Mouse (Mus musculus): ENCODE measurements at regions not wholly inside any gene's neighbourhood (a gene's known extent, or its start where the extent isn't known, plus 50 kb on each side); places are given as distances from the start of the nearest gene placed in this dataset.

DNA sequence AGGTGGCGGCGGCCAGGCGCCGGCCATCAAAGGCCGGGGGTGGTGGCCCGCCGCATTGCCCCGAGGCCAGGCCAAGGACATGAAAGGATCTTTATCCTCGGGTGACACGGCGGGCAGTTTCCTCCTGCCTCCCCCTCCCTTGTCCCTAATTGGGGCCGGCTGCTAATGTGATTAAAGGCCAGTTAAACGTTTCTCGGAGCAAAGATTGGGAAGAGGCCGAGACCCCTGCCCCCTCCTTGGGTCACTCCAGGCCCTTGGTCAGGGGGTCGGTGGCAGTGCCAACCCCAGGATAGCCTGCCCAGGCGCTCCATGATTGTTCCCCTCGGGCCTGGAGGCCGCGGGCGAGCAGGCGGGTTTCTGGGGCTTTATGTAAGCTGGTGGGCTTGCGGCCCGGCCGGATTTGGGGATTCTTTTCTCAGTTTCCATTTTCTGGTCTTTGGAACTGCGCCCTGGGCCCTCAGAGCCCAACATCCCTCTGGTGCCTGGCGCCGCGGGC lies 90.7 kb upstream of the Dio3 start:
- H3K36me3 ChIP-seq (ENCODE audit: control insufficient read depth, insufficient read depth, low read length), result no peaks in the 10 kb centered on the region
- TF ChIP-seq POLR2A (IDR thresholded peaks at IDR 0.05; ENCODE audit: low read depth, low read length) (no peak), CTCF (IDR thresholded peaks at IDR 0.05; ENCODE audit: extremely low read depth, insufficient read depth, insufficient read length, insufficient replicate concordance) (no peak)
- H3K27me3 ChIP-seq (ENCODE audit: control insufficient read depth, insufficient read depth, low read length), result peaks cover 1% of the 10 kb centered on the region
- H3K4me1 ChIP-seq (ENCODE audit: control insufficient read depth, insufficient read depth, insufficient read length), result no peaks in the 10 kb centered on the region
- H3K4me3 ChIP-seq (ENCODE audit: extremely low read depth, insufficient read depth, insufficient read length), result no peak overlapping the region
- 5% methylated on average over 29 of the region's 29 CpGs for whole genome bisulfite sequencing
- H3K27ac ChIP-seq (ENCODE audit: insufficient read depth, low read length), result no peak overlapping the region
- no peak for DNase-seq (ENCODE audit: low read depth in 1 of 2, low spot score in 2 of 2)

DNA sequence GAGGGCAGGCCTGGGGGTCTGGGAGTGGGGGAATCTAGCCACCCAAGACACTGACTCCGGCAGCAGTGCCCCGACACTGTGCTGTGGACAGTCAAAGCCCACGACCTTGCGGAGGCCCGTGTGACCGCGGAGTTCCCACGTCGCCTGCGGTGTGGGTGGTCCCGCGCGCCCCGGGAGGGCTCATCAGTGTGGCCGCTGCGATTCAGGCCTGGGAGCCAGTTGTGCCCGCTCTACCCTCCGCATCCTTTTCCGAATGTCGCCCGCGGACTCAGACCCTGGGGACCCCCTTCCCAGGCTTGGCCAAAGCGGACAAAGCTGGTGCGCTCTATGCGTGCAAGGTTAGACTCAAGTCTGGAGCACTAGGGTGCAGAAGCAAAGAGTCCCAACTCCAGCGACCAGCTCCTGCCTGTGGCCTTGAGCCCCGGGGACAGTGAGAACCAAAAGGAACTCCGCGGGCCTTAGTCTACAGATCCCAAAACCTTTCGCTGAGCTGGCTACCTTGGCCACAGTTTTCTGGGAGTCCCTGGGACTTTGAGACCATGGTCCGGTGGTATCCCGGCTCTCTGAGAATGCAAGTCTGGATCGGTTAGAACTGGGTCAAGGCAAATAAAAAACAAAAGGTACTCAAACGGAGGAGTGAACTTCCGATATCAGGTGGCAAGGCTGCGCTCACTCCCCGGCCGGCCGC lies 90.1 kb upstream of the Dio3 start:
- Histone ChIP-seq H3K36me3 (ENCODE audit: control insufficient read depth, insufficient read depth, low read length) (no peaks in the 10 kb centered on the region), H3K27me3 (ENCODE audit: control insufficient read depth, insufficient read depth, low read length) (peaks cover 1% of the 10 kb centered on the region), H3K4me1 (ENCODE audit: control insufficient read depth, insufficient read depth, insufficient read length) (no peaks in the 10 kb centered on the region), H3K4me3 (ENCODE audit: extremely low read depth, insufficient read depth, insufficient read length) (no peak overlapping the region), H3K27ac (ENCODE audit: insufficient read depth, low read length) (no peak overlapping the region)
- 9% methylated on average over 39 of the region's 39 CpGs for WGBS
- TF ChIP-seq POLR2A (IDR thresholded peaks at IDR 0.05; ENCODE audit: low read depth, low read length) (no peak), CTCF (IDR thresholded peaks at IDR 0.05; ENCODE audit: extremely low read depth, insufficient read depth, insufficient read length, insufficient replicate concordance) (no peak)
- DNase-seq (ENCODE audit: low read depth in 1 of 2, low spot score in 2 of 2), result no peak

DNA sequence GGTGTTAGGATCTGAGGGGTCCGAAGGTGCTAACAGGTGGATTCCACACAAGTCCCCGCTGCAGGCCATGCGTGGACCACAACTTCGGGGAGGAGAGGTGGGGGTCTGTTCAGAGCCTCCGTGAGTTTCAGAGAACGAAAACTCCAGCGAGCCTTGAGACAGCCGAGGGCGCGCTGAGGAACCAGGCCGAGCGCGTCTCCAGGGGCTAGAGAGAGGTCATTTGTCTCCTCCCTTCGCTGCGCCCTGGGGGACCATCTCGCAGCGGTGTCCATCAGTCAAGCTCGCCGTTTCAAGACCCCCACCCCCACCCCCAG lies 89.6 kb upstream of the Dio3 start:
- no peak overlapping the region for H3K4me3 ChIP-seq (ENCODE audit: extremely low read depth, insufficient read depth, insufficient read length)
- H3K4me1 ChIP-seq (ENCODE audit: control insufficient read depth, insufficient read depth, insufficient read length), result no peaks in the 10 kb centered on the region
- whole genome bisulfite sequencing, result 7% methylated on average over 19 of the region's 19 CpGs
- H3K27me3 ChIP-seq (ENCODE audit: control insufficient read depth, insufficient read depth, low read length), result peaks cover 1% of the 10 kb centered on the region
- no peak for DNase-seq (ENCODE audit: low read depth in 1 of 2, low spot score in 2 of 2)
- no peak overlapping the region for H3K27ac ChIP-seq (ENCODE audit: insufficient read depth, low read length)
- no peaks in the 10 kb centered on the region for H3K36me3 ChIP-seq (ENCODE audit: control insufficient read depth, insufficient read depth, low read length)
- no peak for TF ChIP-seq CTCF (IDR thresholded peaks at IDR 0.05; ENCODE audit: extremely low read depth, insufficient read depth, insufficient read length, insufficient replicate concordance)
- TF ChIP-seq POLR2A (IDR thresholded peaks at IDR 0.05; ENCODE audit: low read depth, low read length), result no peak

DNA sequence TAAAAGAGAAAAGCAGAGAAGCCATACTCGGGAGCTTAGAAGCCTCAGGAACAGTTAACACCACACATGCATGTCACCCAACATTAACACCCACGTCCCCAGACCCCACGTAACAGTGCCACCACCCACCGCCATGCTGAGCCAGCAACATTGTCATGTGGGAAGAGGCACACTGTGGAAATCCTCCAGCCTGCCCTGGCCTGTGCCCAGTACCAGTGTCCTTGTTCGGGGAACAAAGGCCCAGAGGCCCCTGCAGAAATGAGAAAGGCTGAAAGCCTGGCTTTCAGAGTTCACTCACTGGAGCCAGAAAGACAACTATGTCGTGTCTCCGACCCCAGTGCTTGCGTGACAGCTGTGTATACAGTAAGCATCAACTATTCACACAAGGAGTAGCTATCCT lies 86.7 kb upstream of the Dio3 start:
- Histone ChIP-seq H3K27me3 (ENCODE audit: control insufficient read depth, insufficient read depth, low read length) (peaks cover 1% of the 10 kb centered on the region), H3K36me3 (ENCODE audit: control insufficient read depth, insufficient read depth, low read length) (no peaks in the 10 kb centered on the region), H3K4me1 (ENCODE audit: control insufficient read depth, insufficient read depth, insufficient read length) (no peaks in the 10 kb centered on the region), H3K4me3 (ENCODE audit: extremely low read depth, insufficient read depth, insufficient read length) (no peak overlapping the region), H3K27ac (ENCODE audit: insufficient read depth, low read length) (no peak overlapping the region)
- 73% methylated on average over 8 of the region's 8 CpGs for WGBS
- DNase-seq (ENCODE audit: low read depth in 1 of 2, low spot score in 2 of 2), result no peak
- TF ChIP-seq POLR2A (IDR thresholded peaks at IDR 0.05; ENCODE audit: low read depth, low read length) (no peak), CTCF (IDR thresholded peaks at IDR 0.05; ENCODE audit: extremely low read depth, insufficient read depth, insufficient read length, insufficient replicate concordance) (no peak)

DNA sequence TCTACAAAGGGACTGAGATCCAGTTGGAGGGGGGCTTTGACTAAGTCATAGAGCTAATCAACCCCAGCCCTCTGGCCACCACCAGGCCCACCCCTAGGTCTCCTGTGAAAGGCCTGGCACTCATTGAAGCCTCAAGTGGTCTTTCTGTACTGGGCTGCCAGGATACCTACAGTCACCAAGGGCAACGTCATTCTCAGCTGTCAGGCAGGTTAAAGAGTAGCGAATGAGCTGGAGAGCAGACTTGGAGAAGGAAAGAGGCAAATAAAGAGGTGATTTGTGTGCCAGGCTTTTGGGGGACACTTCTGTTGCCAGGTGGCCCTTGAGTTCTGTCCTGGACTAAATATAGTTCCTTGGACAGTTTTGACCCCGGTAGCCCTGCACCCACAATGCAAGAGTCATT lies 81.5 kb upstream of the Dio3 start:
- WGBS, result 94% methylated on average over 3 of the region's 3 CpGs
- TF ChIP-seq CTCF (IDR thresholded peaks at IDR 0.05; ENCODE audit: extremely low read depth, insufficient read depth, insufficient read length, insufficient replicate concordance) (no peak), POLR2A (IDR thresholded peaks at IDR 0.05; ENCODE audit: low read depth, low read length) (no peak)

DNA sequence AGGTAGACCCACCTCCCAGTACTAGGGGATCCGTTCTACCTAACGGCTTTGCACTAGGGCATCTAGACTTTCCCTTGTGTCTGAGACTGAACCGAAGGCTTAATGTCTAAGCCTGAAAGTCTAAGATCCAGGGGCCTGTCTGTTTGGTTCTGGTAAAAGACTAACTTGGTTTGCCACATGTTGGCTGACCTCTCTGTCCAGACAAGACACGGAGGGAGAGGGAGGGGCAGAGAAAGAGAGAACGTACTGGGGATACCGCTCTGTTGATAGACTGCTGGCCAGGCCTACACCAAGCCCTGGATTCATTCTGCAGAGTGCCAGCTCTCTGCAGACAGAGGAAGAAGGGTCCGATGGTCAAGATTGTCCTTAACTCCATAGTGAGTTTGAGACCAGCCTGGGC lies 78.4 kb upstream of the Dio3 start:
- TF ChIP-seq POLR2A (IDR thresholded peaks at IDR 0.05; ENCODE audit: low read depth, low read length) (no peak), CTCF (IDR thresholded peaks at IDR 0.05; ENCODE audit: extremely low read depth, insufficient read depth, insufficient read length, insufficient replicate concordance) (no peak)
- Histone ChIP-seq H3K27me3 (ENCODE audit: control insufficient read depth, insufficient read depth, low read length) (no peaks in the 10 kb centered on the region), H3K36me3 (ENCODE audit: control insufficient read depth, insufficient read depth, low read length) (no peaks in the 10 kb centered on the region), H3K4me3 (ENCODE audit: extremely low read depth, insufficient read depth, insufficient read length) (no peak overlapping the region), H3K27ac (ENCODE audit: insufficient read depth, low read length) (no peak overlapping the region), H3K4me1 (ENCODE audit: control insufficient read depth, insufficient read depth, insufficient read length) (no peaks in the 10 kb centered on the region)
- WGBS, result 96% methylated on average over 7 of the region's 7 CpGs
- no peak for DNase-seq (ENCODE audit: low read depth in 1 of 2, low spot score in 2 of 2)

More for the DNA sequence above, 81.5 kb upstream of the Dio3 start:
- Histone ChIP-seq H3K36me3 (ENCODE audit: control insufficient read depth, insufficient read depth, low read length) (no peaks in the 10 kb centered on the region), H3K4me3 (ENCODE audit: extremely low read depth, insufficient read depth, insufficient read length) (no peak overlapping the region), H3K4me1 (ENCODE audit: control insufficient read depth, insufficient read depth, insufficient read length) (no peaks in the 10 kb centered on the region), H3K27me3 (ENCODE audit: control insufficient read depth, insufficient read depth, low read length) (no peaks in the 10 kb centered on the region), H3K27ac (ENCODE audit: insufficient read depth, low read length) (no peak overlapping the region)
- DNase-seq (ENCODE audit: low read depth in 1 of 2, low spot score in 2 of 2), result no peak

DNA sequence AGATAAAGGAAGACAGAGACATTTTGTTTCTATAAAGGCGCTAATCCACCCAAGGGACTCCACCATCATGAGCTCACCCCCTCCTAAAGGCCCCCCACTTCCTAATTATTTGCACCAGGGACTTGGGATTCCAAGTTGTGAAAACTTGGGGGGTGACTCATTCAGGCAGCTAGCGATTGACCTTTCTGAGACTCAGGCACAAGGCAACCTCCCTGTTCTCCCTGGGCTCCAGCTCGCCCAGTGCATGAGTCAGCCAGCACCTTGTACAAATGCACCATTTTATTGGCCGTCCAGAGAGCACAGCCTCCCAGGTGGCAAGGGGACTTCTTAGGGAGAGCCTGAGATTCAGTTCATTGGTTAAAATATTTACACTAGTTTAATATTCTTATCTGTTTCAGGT lies 78.0 kb upstream of the Dio3 start:
- TF ChIP-seq POLR2A (IDR thresholded peaks at IDR 0.05; ENCODE audit: low read depth, low read length) (no peak), CTCF (IDR thresholded peaks at IDR 0.05; ENCODE audit: extremely low read depth, insufficient read depth, insufficient read length, insufficient replicate concordance) (no peak)
- Histone ChIP-seq H3K27me3 (ENCODE audit: control insufficient read depth, insufficient read depth, low read length) (no peaks in the 10 kb centered on the region), H3K36me3 (ENCODE audit: control insufficient read depth, insufficient read depth, low read length) (no peaks in the 10 kb centered on the region), H3K4me1 (ENCODE audit: control insufficient read depth, insufficient read depth, insufficient read length) (no peaks in the 10 kb centered on the region), H3K4me3 (ENCODE audit: extremely low read depth, insufficient read depth, insufficient read length) (no peak overlapping the region), H3K27ac (ENCODE audit: insufficient read depth, low read length) (no peak overlapping the region)
- DNase-seq (ENCODE audit: low read depth in 1 of 2, low spot score in 2 of 2), result no peak
- WGBS, result 83% methylated on average over 4 of the region's 4 CpGs
